Mouse (Mus musculus) E14TG2a.4 (cell line): ENCODE results near the gene Gpa33.
"Not testable (repeated sequence)": the region's sequence is repeated elsewhere in the genome, so short reads cannot be mapped to it uniquely, and the experiment has no call there.

Source experiments
- H3K27me3 ChIP-seq: 2 replicates; pipeline ENCODE4 v1.6.1; 2014; ENCODE audit warnings: low read length, control low read depth; ENCODE audit not compliant: insufficient read depth
- H3K36me3 ChIP-seq: 2 replicates; pipeline ENCODE4 v1.6.1; 2014; ENCODE audit warnings: low read length, control low read depth; ENCODE audit not compliant: insufficient read depth
- H3K4me1 ChIP-seq: replicated peaks from 2 replicates; pipeline ENCODE4 v1.6.1; 2014; ENCODE audit warnings: low read depth, low read length, control low read depth
- H3K4me3 ChIP-seq: replicated peaks from 2 replicates; pipeline ENCODE4 v1.5.1; 2014; ENCODE audit warnings: mild to moderate bottlenecking, low read length
- H3K9me3 ChIP-seq: 2 replicates; pipeline ENCODE4 v1.6.1; 2014; ENCODE audit warnings: low read length, control low read depth
- CTCF ChIP-seq: conservative IDR thresholded peaks from 2 replicates; pipeline ENCODE4 v1.5.1; 2014; ENCODE audit warnings: low read length
- NANOG ChIP-seq: IDR thresholded peaks from 2 replicates; pipeline ENCODE4 v1.6.1; 2014; ENCODE audit warnings: borderline replicate concordance, low read length, mixed read lengths
- POU5F1 ChIP-seq: IDR thresholded peaks from 2 replicates; pipeline ENCODE4 v1.6.1; 2014; ENCODE audit warnings: low read length, borderline replicate concordance

Gene Gpa33

GRCm38 (mm10) chr1:166139113-166139512 lies 9.1 kb downstream of the Gpa33 start:
- peaks cover 11% of the 10 kb centered on the region for H3K9me3 ChIP-seq
- H3K36me3 ChIP-seq = peaks cover 46% of the 10 kb centered on the region
- H3K4me1 ChIP-seq = peaks cover 95% of the 10 kb centered on the region
- TF ChIP-seq POU5F1 = no peak
- TF ChIP-seq NANOG = no peak
- TF ChIP-seq CTCF = no peak
- H3K4me3 ChIP-seq = peak overlapping the region; percentile 61
- no peaks in the 10 kb centered on the region for H3K27me3 ChIP-seq

GRCm38 (mm10) chr1:166139620-166140184 lies 9.7 kb downstream of the Gpa33 start:
- Histone ChIP-seq H3K9me3 (peaks cover 17% of the 10 kb centered on the region), H3K4me3 (peak overlapping the region; percentile 37), H3K4me1 (peaks cover 91% of the 10 kb centered on the region), H3K27me3 (no peaks in the 10 kb centered on the region), H3K36me3 (peaks cover 50% of the 10 kb centered on the region)
- TF ChIP-seq NANOG (peak; percentile 46; the same call in 1 of the 2 replicates), CTCF (no peak)

GRCm38 (mm10) chr1:166141868-166142267 lies 11.8 kb downstream of the Gpa33 start:
- peak overlapping the region; percentile 30; the same call in 1 of the 2 replicates for H3K4me3 ChIP-seq
- peaks cover 64% of the 10 kb centered on the region for H3K36me3 ChIP-seq
- H3K27me3 ChIP-seq = not testable (repeated sequence)
- H3K4me1 ChIP-seq = peaks cover 92% of the 10 kb centered on the region
- H3K9me3 ChIP-seq = peaks cover 23% of the 10 kb centered on the region

- peaks cover 90% of the 10 kb centered on the region for H3K4me1 ChIP-seq
- peak; percentile 87 for TF ChIP-seq NANOG
- TF ChIP-seq POU5F1 = no peak
- peak overlapping the region; percentile 30; the same call in 1 of the 2 replicates for H3K4me3 ChIP-seq
- no peaks in the 10 kb centered on the region for H3K27me3 ChIP-seq
- H3K36me3 ChIP-seq = peaks cover 67% of the 10 kb centered on the region
- peaks cover 23% of the 10 kb centered on the region for H3K9me3 ChIP-seq
Measured at GRCm38 (mm10) chr1:166142369-166142768, 12.3 kb downstream of the Gpa33 start.

- Histone ChIP-seq H3K4me3 (no peak overlapping the region), H3K9me3 (peaks cover 40% of the 10 kb centered on the region), H3K4me1 (peaks cover 90% of the 10 kb centered on the region), H3K36me3 (peaks cover 87% of the 10 kb centered on the region), H3K27me3 (no peaks in the 10 kb centered on the region)
- no peak for TF ChIP-seq POU5F1
- no peak for TF ChIP-seq NANOG
Measured at GRCm38 (mm10) chr1:166146626-166147025, 16.6 kb downstream of the Gpa33 start.

- no peak for TF ChIP-seq CTCF
- Histone ChIP-seq H3K36me3 (peaks cover 96% of the 10 kb centered on the region), H3K9me3 (peaks cover 40% of the 10 kb centered on the region), H3K27me3 (no peaks in the 10 kb centered on the region), H3K4me1 (peaks cover 91% of the 10 kb centered on the region), H3K4me3 (no peak overlapping the region)
Measured at GRCm38 (mm10) chr1:166147657-166148056, 17.6 kb downstream of the Gpa33 start.

GRCm38 (mm10) chr1:166149441-166149840 lies 19.4 kb downstream of the Gpa33 start:
- peaks cover 84% of the 10 kb centered on the region for H3K36me3 ChIP-seq
- no peak overlapping the region for H3K4me3 ChIP-seq
- TF ChIP-seq NANOG (no peak), CTCF (no peak), POU5F1 (no peak)
- H3K9me3 ChIP-seq = peaks cover 26% of the 10 kb centered on the region
- H3K4me1 ChIP-seq = peaks cover 87% of the 10 kb centered on the region
- H3K27me3 ChIP-seq = no peaks in the 10 kb centered on the region

GRCm38 (mm10) chr1:166150035-166150434 lies 20.0 kb downstream of the Gpa33 start:
- H3K36me3 ChIP-seq = peaks cover 82% of the 10 kb centered on the region
- TF ChIP-seq CTCF = no peak
- H3K9me3 ChIP-seq = peaks cover 21% of the 10 kb centered on the region; the same call in 1 of the 2 replicates
- H3K27me3 ChIP-seq = no peaks in the 10 kb centered on the region
- H3K4me1 ChIP-seq = peaks cover 90% of the 10 kb centered on the region
- H3K4me3 ChIP-seq = 0 out of 2 replicates have a peak overlapping the region, but pooled peaks have one; percentile 3

- H3K4me1 ChIP-seq = peaks cover 89% of the 10 kb centered on the region
- H3K4me3 ChIP-seq = peak overlapping the region; percentile 58; the same call in 1 of the 2 replicates
- peaks cover 18% of the 10 kb centered on the region; the same call in 1 of the 2 replicates for H3K9me3 ChIP-seq
- no peaks in the 10 kb centered on the region for H3K27me3 ChIP-seq
- H3K36me3 ChIP-seq = peaks cover 78% of the 10 kb centered on the region
- no peak for TF ChIP-seq NANOG
- TF ChIP-seq POU5F1 = no peak
- TF ChIP-seq CTCF = no peak
Measured at GRCm38 (mm10) chr1:166151341-166151740, 21.3 kb downstream of the Gpa33 start.
